Mouse (Mus musculus) C2C12 (cell line): Measurements from ENCODE around the gene Ttn. TPM values are rescaled to one million over a fixed set of nuclear protein-coding genes. Genes with fewer than 3 reads are reported as not detected.

Experiments
- H3K27me3 ChIP-seq: one replicate; pipeline ENCODE4 v1.6.1; 2011; ENCODE audit not compliant: control insufficient read depth, insufficient read depth, insufficient read length
- H3K36me3 ChIP-seq: one replicate; pipeline ENCODE4 v1.6.1; 2011; ENCODE audit not compliant: control insufficient read depth, insufficient read depth
- H3K4me3 ChIP-seq: one replicate; pipeline ENCODE4 v1.5.1; 2011; ENCODE audit warnings: mild to moderate bottlenecking, control low read depth; ENCODE audit not compliant: poor library complexity, insufficient read depth, severe bottlenecking
- H3K79me2 ChIP-seq: one replicate; pipeline ENCODE4 v1.6.1; 2011; ENCODE audit not compliant: control insufficient read depth, insufficient read depth
- H3K79me3 ChIP-seq: one replicate; pipeline ENCODE4 v1.6.1; 2011; ENCODE audit warnings: low read depth, control low read depth
- H3ac ChIP-seq: one replicate; pipeline ENCODE3; 2011; ENCODE audit warnings: low read depth; ENCODE audit not compliant: control insufficient read depth, insufficient read length
- CEBPB ChIP-seq: IDR thresholded peaks from one replicate; pipeline ENCODE4 v1.6.1; 2011; ENCODE audit warnings: low read depth, mild to moderate bottlenecking, control low read depth, moderate library complexity
- CTCF ChIP-seq: IDR thresholded peaks from one replicate; pipeline ENCODE4 v1.5.1; 2011; ENCODE audit not compliant: control insufficient read depth, insufficient read depth, insufficient read length
- FOSL1 ChIP-seq: IDR thresholded peaks from one replicate; pipeline ENCODE4 v1.8.0; 2011; ENCODE audit warnings: mild to moderate bottlenecking, low read length; ENCODE audit not compliant: poor library complexity, insufficient read depth, severe bottlenecking
- MAX ChIP-seq: IDR thresholded peaks from one replicate; pipeline ENCODE4 v1.6.1; 2011; ENCODE audit warnings: mild to moderate bottlenecking, control low read depth
- MYOD1 ChIP-seq: IDR thresholded peaks from one replicate; pipeline ENCODE4 v1.6.1; 2011; ENCODE audit warnings: low read depth; ENCODE audit not compliant: control insufficient read depth, insufficient read length
- MYOG ChIP-seq: IDR thresholded peaks from one replicate; pipeline ENCODE4 v1.6.1; 2011; ENCODE audit not compliant: control insufficient read depth, insufficient read length; ENCODE audit errors: extremely low read depth
- USF1 ChIP-seq: IDR thresholded peaks from one replicate; pipeline ENCODE4 v1.6.1; 2011; ENCODE audit warnings: low read depth, mild to moderate bottlenecking, control low read depth, moderate library complexity
- polyA plus RNA-seq: library from polyadenylated mRNA; unstranded; fragments of >200 nt; fragmentation: generic; extraction: Trizol; gene quantifications from one replicate; pipeline ENCODE4 v1.2.1, GENCODE M21; 2012; ENCODE audit warnings: missing spikeins

Ttn gene
- polyA plus RNA-seq, 1 experiment = 0.43 TPM

DNA sequence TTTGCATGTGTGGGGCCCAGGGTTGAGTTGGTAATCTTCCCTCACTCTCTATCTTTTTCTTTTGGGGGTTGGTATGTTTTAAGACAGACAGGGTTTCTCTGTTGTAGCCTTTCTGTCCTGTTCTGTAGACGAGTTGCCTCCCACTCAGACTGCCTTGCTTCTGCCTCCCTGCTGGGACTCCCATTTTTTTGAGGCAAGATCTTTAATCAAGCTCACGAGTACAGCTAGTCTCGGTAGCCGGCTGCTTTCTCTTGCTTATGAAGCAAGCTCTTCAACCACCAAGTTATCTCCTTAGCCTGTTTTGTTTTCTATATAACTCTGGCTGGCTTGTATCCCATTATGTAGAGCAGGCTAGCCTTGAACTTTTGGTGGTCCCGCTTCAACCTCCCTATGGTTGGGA is 288.6 kb downstream of the Ttn start:
- Histone ChIP-seq H3ac (no peak overlapping the region), H3K4me3 (no peak overlapping the region), H3K27me3 (no peaks in the 10 kb centered on the region), H3K79me3 (peaks cover 1% of the 10 kb centered on the region), H3K36me3 (peaks cover 88% of the 10 kb centered on the region), H3K79me2 (peaks cover 5% of the 10 kb centered on the region)
- TF ChIP-seq MYOG (no peak), CEBPB (no peak), MYOD1 (no peak), USF1 (no peak), MAX (no peak), CTCF (no peak), FOSL1 (no peak)

DNA sequence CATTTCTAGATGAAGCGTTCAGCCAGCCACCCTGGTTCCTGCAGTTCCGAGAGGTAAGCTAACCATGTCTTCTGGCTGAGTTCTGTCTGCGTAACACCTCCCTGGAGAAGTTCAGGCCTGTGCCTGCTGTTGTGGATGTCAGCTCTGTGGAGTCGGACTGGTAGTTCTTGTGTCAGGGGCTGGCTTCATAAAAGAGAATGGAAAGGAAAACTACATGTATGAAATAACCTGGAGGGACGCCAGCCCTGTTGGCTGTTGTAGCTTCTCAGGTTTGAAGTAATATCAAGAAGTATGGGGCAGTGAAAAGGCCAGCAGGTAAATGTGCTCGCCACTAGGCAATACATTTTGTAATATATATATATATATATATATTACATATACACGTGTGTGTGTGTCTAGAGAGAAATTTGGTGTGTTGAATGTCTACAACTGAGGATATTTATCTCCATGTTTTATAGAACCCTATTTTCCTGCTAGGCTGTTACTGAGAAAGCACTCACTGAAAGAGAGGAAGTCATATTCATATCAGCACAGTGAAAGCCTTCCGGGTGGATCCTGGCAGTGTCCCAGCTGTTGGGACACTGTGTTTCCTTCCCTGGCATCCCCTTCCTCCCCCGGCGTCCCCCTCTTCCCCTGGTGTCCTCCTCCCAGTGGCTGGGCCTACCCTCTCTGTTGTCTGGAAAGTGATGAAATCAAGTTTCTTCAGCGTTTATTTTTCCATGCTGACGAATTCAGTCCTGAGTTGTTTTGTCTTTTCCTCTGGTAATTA is 291.7 kb downstream of the Ttn start:
- Histone ChIP-seq H3K36me3 (peaks cover 97% of the 10 kb centered on the region), H3ac (no peak overlapping the region), H3K79me3 (peaks cover 1% of the 10 kb centered on the region), H3K27me3 (no peaks in the 10 kb centered on the region), H3K79me2 (peaks cover 13% of the 10 kb centered on the region), H3K4me3 (no peak overlapping the region)
- no peak for TF ChIP-seq MAX
- no peak for TF ChIP-seq FOSL1
- TF ChIP-seq USF1 = no peak
- no peak for TF ChIP-seq MYOG
- TF ChIP-seq CEBPB = no peak
- TF ChIP-seq MYOD1 = no peak
- no peak for TF ChIP-seq CTCF

DNA sequence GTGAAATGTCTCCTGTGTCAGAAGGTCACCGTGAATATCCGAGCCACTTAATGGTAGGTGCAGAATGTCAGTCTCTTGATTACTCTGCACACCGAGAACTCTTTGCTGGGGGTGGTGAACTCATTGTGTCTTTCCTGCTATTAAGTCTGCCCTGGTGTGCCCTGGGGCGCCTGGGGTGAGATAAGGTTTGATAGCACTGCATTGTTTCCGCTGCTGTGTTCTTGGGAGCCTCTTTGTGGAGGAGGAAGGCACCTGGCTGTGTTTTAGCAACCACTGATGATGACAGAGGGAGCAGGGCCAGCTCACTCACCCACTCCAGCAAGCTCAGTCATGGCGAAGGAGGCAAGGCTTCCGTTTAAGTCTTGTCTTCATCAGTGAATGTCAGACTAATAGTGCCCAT is 294.2 kb downstream of the Ttn start:
- Histone ChIP-seq H3K27me3 (no peaks in the 10 kb centered on the region), H3K79me3 (peaks cover 1% of the 10 kb centered on the region), H3ac (no peak overlapping the region), H3K4me3 (no peak overlapping the region), H3K36me3 (peaks cover 96% of the 10 kb centered on the region), H3K79me2 (peaks cover 13% of the 10 kb centered on the region)
- TF ChIP-seq CTCF = no peak
- TF ChIP-seq MAX = no peak
- TF ChIP-seq MYOD1 = no peak
- no peak for TF ChIP-seq FOSL1
- TF ChIP-seq CEBPB = no peak
- TF ChIP-seq USF1 = no peak
- no peak for TF ChIP-seq MYOG

DNA sequence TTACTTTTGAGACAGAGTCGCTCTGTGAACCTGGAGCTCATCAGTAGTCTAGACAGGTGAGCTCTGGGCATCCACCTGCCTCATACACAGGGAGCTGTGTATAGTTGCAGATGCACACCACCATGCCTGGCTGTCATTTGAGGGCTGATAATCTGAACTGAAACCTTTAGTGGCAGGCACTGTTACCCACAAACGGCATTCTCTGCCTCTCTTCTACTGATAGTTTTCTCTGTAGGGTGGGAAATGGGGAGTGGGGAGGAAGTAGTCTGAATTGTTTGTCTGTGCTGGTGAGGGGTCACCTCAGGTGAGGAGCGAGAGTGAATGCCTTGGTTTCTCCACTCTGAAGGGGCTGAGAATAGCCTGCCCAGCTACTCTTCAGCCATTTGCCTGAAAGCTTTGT is 294.7 kb downstream of the Ttn start:
- Histone ChIP-seq H3K79me3 (peaks cover 1% of the 10 kb centered on the region), H3K79me2 (peaks cover 19% of the 10 kb centered on the region), H3K36me3 (peaks cover 96% of the 10 kb centered on the region), H3ac (no peak overlapping the region), H3K27me3 (no peaks in the 10 kb centered on the region), H3K4me3 (no peak overlapping the region)
- TF ChIP-seq MAX (no peak), CTCF (no peak), MYOD1 (no peak), FOSL1 (no peak), MYOG (no peak), USF1 (no peak), CEBPB (no peak)

DNA sequence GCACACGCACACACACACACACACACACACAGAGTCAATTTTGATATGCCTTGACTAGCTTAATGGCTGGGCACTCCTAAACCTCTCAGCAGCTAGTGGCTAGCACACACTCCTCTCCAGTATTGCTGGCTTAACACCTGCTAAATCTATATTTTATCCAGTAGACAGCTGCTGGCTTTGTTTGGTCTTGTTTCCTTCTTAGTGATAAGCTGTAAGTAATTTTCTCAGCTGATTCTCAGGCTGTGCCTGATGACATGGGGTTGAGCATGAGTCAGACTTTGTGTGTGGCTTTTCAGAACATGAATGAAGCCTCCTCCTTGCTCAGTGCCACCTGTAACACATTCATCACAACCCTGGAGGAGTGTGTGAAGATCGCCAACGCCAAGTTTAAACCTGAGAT is 295.4 kb downstream of the Ttn start:
- Histone ChIP-seq H3K79me2 (peaks cover 25% of the 10 kb centered on the region), H3K79me3 (peaks cover 1% of the 10 kb centered on the region), H3K27me3 (no peaks in the 10 kb centered on the region), H3K4me3 (no peak overlapping the region), H3ac (no peak overlapping the region), H3K36me3 (peaks cover 96% of the 10 kb centered on the region)
- TF ChIP-seq CTCF = no peak
- no peak for TF ChIP-seq MYOG
- peak; percentile 53 for TF ChIP-seq MYOD1

DNA sequence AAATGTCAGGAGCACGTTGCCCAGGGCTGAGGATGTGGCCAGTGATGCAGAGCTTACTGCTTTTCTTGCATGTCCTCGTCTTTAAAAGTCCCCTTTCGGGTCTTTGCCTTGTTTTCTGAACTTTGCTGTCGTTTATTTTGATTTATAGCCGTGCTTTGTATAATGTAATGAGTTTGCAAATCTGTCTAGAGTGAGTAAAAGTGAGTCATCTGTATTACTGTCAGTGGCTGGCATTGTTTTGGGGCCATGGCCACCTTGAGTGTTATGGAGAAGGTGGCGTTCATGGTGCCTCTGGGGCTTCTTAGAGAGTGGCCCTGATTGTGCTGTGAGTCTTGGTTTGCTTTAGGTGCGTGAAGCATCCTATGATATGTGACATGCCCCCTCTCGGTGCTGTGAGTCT is 300.0 kb downstream of the Ttn start:
- peaks cover 59% of the 10 kb centered on the region for H3K79me2 ChIP-seq
- H3K4me3 ChIP-seq = no peak overlapping the region
- no peaks in the 10 kb centered on the region for H3K27me3 ChIP-seq
- H3ac ChIP-seq = no peak overlapping the region
- no peak for TF ChIP-seq CTCF
- no peak for TF ChIP-seq USF1
- TF ChIP-seq MAX = no peak
- no peak for TF ChIP-seq FOSL1
- TF ChIP-seq MYOD1 = no peak
- TF ChIP-seq CEBPB = no peak
- TF ChIP-seq MYOG = no peak
- H3K79me3 ChIP-seq = peaks cover 41% of the 10 kb centered on the region
- peaks cover 93% of the 10 kb centered on the region for H3K36me3 ChIP-seq
